Mouse (Mus musculus): Measurements from ENCODE around the gene Oxgr1.
"Not testable (repeated sequence)": the region's sequence is repeated elsewhere in the genome, so short reads cannot be mapped to it uniquely, and the experiment has no call there.

The Oxgr1 gene

DNA sequence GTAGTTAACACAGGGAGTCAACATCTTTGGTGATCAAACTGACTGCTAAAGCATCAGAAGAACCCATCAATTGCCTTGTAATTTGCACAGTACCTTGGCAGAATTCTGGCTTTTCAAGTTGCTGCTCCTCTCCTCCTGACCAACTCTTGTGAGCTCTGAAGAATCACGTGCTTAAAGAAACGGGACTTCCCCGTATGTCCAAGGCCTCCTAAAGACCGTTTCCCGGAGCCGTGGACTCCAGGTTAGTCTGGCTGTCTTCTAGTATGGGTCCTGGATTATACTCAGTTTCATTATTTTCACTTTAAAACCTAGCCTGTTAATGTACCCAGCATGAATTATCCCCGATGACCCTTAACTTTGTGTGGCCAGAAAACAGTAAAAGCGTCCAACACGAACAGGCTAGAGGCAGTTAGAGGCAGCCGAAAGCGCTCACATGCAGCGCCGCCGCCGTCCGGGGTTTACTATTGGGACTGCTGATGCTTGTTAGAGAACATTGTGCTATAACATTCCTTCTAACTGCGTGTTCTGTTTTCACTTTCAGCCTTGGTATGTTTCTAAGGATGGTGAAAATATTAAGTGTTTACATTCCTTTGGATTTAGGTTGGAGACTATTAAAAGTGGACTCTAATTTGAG, at the start of gene Oxgr1:
TSS of gene Oxgr1 (minus strand) at position 249 of the 634 bp plus-strand sequence.
- no peak for DNase-seq (ENCODE audit: low spot score in 2 of 2)

- no peak for DNase-seq (ENCODE audit: low spot score in 2 of 2)
Measured at GRCm38 (mm10) chr14:120090401-120090800, 48.2 kb upstream of the Oxgr1 start.

GRCm38 (mm10) chr14:120089649-120090360, 47.6 kb upstream of the Oxgr1 start:
- no peak for DNase-seq (ENCODE audit: low spot score in 2 of 2)

DNA sequence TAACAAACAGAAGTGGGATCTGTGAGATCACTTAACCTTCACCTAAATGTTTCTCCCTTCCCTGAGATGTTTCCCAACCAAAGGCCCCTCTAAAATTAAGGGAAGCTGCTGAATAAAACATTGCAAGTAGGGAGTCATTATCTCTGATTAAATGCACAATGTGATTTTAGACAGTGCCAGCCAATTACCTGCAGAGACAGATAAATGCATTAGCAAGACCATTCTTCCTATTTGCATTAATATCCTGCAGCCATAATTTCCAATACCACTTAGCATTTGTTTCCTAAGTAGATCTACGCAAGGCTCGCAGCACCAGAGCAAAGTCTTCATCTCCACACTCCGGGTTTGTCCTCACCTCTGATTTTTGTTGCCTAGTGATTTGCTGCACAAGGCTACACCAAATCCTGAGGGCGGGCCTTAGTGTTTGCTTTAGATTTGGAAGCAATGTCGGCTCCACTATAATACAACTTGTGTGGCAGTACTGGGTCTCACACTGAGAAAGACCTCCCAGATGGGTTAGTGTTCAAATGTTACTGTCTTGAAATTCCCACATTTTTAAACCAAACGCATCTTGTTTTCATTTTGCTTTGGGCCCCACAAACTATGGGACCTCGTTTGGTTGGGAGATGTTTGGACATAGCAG, 46.9 kb upstream of the Oxgr1 start:
- DNase-seq (ENCODE audit: low spot score in 2 of 2): no peak

DNA sequence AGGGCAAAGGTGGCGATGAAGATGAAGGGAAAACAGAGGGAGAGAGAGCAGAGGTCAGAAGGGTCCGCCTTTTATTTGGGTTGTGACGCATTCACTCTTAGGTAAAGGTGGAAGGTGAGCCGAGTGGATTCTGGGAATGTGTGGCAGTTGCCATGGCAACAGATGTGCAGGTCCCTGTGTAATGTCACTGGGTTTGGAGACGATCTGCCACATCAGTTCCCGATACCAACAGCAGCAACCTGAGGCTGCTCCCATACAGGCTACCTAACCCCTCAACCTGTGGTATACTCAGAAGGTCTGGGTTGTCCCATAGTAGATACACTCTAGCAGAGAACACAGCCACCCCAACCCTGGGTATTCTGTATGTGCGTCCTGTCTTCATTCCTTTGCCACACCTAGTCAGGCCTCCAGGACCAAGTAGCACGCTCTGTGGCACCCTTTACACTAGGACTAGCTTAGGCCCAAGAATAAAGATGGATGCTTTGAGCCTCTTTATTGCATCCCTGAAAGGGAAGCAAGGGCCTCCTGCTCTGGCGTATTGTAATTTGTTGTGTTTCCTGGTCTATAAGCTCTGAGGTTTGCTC, 41.9 kb upstream of the Oxgr1 start:
- DNase-seq (ENCODE audit: low spot score in 2 of 2): no peak

DNA sequence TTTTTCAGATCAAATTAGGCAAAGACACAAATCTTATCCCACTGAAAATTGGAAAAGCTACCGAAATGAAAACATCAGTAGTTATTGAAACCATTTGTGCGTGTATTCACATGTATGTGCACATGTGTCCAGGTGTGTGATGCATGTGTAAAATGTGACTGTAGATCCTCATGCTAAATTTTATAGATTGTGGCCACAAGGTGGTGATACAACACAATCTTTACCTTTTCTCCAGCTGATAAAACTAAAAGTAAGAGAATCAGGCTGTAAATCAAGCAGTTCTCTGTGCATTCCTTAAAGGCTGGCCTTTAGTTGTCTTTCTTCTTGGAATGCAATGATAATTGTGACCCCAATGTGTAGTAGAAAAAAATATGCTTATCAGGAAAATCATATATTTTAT, 34.0 kb upstream of the Oxgr1 start:
- no peak for DNase-seq (ENCODE audit: low spot score in 2 of 2)

GRCm38 (mm10) chr14:120075746-120076145, 33.5 kb upstream of the Oxgr1 start:
- DNase-seq (ENCODE audit: low spot score in 2 of 2): no peak

GRCm38 (mm10) chr14:120074231-120074630, 32.0 kb upstream of the Oxgr1 start:
- no peak for DNase-seq (ENCODE audit: low spot score in 2 of 2)

DNA sequence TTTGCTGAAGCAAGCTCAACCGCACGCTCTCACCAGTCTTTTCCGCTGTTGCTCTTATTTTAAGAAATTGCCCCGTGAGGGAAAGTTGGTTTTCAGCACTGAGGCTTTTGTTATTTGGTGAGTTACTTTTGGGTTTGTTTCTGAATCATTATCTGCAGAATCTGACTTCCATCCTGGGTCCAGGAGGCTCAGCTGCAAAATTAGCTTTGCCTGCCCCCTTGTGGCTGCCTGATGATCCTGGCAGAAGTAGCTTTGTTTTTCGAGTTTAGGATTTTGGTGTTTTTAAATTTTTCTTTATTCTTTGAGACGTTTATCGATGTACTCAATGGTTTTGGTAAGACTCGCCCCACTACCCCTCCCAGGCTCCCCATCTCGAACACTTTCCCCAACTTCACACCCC, 18.9 kb upstream of the Oxgr1 start:
- DNase-seq (ENCODE audit: low spot score in 2 of 2): peak; percentile 6 to 42

GRCm38 (mm10) chr14:120033454-120033853, 8.8 kb downstream of the Oxgr1 start:
- DNase-seq (ENCODE audit: low spot score in 2 of 2): no peak

- no peak for DNase-seq (ENCODE audit: low spot score in 2 of 2)
Measured at GRCm38 (mm10) chr14:120019948-120020347, 22.3 kb downstream of the Oxgr1 start.

GRCm38 (mm10) chr14:120009969-120010872, 32.0 kb downstream of the Oxgr1 start:
- DNase-seq (ENCODE audit: low spot score in 2 of 2): no peak

DNA sequence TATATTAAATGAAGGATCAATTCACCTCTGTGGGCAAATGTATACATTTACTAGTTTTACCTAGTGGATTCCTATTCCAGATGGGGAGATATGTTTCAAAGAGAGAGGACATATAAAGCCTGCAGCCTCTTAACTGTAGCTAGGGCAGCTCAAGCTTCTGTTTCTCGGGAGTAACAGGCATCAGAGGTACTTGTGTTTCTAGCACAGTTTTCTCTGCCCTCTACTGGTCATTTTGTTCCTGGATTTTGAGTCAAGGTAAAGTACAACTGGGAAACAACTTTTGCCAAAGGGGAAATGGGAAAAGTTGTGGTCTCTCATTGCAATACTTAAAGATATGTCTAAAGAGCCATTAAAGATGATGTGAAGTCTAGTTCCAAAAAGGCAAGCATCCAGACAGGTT, 37.1 kb downstream of the Oxgr1 start:
- no peak for DNase-seq (ENCODE audit: low spot score in 2 of 2)

GRCm38 (mm10) chr14:120003661-120004060, 38.6 kb downstream of the Oxgr1 start:
- no peak for DNase-seq (ENCODE audit: low spot score in 2 of 2)

GRCm38 (mm10) chr14:120002673-120003072, 39.6 kb downstream of the Oxgr1 start:
- DNase-seq (ENCODE audit: low spot score in 2 of 2): no peak

- DNase-seq (ENCODE audit: low spot score in 2 of 2): no peak
Measured at GRCm38 (mm10) chr14:119989651-119990050, 52.6 kb downstream of the Oxgr1 start.

DNA sequence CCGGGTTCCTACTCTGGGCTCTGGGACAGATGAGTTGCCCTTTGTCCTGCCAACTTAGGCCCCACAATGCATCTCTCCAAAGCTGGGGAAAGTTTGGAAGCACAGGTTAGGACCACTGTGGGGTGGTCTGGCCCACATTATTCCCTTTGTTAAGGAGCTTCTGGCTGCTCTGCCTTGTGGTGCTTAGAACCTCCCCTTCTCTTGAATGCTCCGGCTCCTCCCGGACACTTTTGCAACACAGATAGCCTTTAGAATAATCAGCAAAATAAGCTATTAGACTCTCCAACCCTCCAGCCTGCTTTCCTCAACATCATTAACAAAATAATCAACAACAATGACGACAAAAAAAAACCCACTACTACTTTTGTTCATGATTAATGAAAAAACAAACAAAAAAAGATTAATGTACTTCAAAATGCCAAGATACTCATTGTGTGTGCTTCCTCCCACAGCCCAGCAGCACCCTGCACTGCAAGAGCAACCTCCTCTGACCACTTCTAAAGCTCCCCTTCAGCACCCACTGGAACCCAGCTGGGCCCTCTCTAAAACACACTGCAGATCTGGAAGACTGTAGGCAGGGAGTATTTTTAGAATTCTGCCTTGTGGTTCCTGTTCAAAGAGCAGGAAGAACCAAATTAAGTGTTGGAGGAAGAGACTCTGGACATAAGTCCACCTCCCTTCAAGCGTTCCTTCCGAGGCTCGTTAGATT, 53.1 kb downstream of the Oxgr1 start:
- no peak for DNase-seq (ENCODE audit: low spot score in 2 of 2)

DNA sequence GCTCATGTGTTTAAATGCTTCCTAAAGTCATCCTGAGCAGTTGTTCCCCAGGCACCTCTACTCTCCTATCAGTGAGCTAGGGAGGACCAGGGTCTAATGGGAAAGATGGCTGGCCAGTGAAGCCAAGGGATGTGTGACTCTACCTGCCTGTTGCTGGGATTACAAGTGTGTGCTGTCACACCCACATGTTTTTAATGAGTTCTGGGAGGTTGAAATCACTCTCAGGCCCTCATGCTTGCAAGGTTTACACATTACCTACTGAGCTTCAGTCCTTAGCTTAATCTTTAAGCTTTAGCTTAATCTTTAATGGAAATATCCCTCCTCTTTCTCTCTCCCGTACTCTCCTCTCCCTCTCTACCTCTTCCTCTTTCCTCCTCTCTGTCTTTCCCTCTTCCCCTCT, 55.0 kb downstream of the Oxgr1 start:
- DNase-seq (ENCODE audit: low spot score in 2 of 2): no peak

DNA sequence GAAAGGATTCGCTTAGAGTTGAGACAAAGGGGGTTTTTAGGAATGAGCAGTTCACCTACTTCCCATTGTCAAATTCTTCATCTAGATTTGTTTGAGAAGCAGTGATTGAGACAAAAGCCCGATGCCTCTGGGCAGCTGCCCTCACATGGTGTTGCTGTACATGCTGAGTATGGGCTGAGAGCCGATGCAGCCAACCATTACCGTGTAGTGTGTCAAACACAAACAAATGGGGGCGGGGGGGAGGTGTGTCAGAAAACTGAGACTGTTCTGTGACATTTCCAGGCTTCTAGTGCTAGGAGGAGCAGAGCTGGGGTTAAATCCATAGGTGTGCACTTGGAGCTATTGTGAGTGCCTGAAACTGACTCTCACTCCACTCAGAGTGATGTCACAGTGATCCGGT, 55.5 kb downstream of the Oxgr1 start:
- DNase-seq (ENCODE audit: low spot score in 2 of 2): no peak

DNA sequence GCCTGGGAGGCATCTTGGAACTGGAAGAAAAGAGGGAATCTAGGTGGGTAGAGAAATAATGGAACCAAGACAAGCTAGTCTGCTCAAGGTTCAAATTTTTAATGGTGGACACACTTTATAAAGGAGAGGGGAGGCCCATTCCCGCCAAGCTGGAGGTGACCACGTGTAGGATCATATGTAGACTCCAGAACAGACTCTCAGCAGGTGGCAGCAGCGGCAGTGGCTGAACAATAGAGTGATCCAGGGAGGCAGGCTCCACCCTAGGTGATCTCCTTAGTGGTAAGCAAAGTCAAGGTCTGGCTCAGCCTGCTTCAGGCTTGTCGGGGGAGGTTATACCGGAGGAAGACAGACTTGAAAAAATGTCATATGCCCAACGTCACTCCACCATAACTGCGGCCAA, 55.9 kb downstream of the Oxgr1 start:
- not testable (repeated sequence) for DNase-seq (ENCODE audit: low spot score in 2 of 2)

- DNase-seq (ENCODE audit: low spot score in 2 of 2): no peak
Measured at GRCm38 (mm10) chr14:119981314-119981713, 60.9 kb downstream of the Oxgr1 start.
